Mouse (Mus musculus): ENCODE measurements around the gene Gabpa. TPM values are rescaled to one million over a fixed set of nuclear protein-coding genes. Genes with fewer than 3 reads are reported as not detected.

Gene Gabpa
- total and polyA plus RNA-seq, 3 experiments, result 44.3 to 82.8 (median 77.0) TPM

GRCm38 (mm10) chr16:84864656-84865055 lies 29.9 kb downstream of the Gabpa start:
- Histone ChIP-seq H3K4me2 (ENCODE audit: insufficient read depth, low read depth, poor library complexity, severe bottlenecking) (no peak overlapping the region), H3K36me3 (replicated peaks in 1 of 2; ENCODE audit: control insufficient read depth in 1 of 2, insufficient read depth in 1 of 2, low read length in 1 of 2) (peaks cover 20 to 48% of the 10 kb centered on the region in 2 experiments), H3K9me3 (replicated peaks; ENCODE audit: low read length) (no peaks in the 10 kb centered on the region), H3K27me3 (replicated peaks) (no peaks in the 10 kb centered on the region), H3K27ac (ENCODE audit: insufficient read depth, low read depth) (no peak overlapping the region), H3K9ac (ENCODE audit: insufficient read depth, low read depth) (no peak overlapping the region), H3K4me1 (ENCODE audit: control insufficient read depth in 1 of 2, insufficient read depth in 2 of 2) (peaks cover 0 to 2% of the 10 kb centered on the region in 2 experiments; a peak in 1 of 4 replicates), H3K79me2 (replicated peaks; ENCODE audit: control insufficient read depth, extremely low read depth, insufficient read depth, poor library complexity, severe bottlenecking) (no peaks in the 10 kb centered on the region), H3K4me3 (replicated peaks in 1 of 3; ENCODE audit: low read depth in 2 of 3, low read length in 2 of 3, poor library complexity in 1 of 3) (no peak overlapping the region)
- in situ Hi-C loops (cut with MboI; ENCODE audit: low pct_ligation_motif_present, low pct_unique_long_range_greater_than_20kb, low sequenced_read_pairs) (no loop called here), dilution Hi-C loops (cut with MboI; ENCODE audit: extremely low pct_ligation_motif_present, extremely low pct_unique_long_range_greater_than_20kb, low sequenced_read_pairs) (no loop called here)
- DNase-seq (ENCODE audit: extremely low read depth), result peak; percentile 8
- TF ChIP-seq GABPA (IDR thresholded peaks at IDR 0.05; ENCODE audit: insufficient replicate concordance, low read depth, low read length) (no peak), CTCF (conservative IDR thresholded peaks at IDR 0.05 in 1 of 2, IDR thresholded peaks at IDR 0.05 in 1 of 2; ENCODE audit: low read depth in 2 of 2, low read length in 2 of 2) (no peak), ELF1 (IDR thresholded peaks at IDR 0.05; ENCODE audit: low read depth, low read length) (no peak), HCFC1 (IDR thresholded peaks at IDR 0.05; ENCODE audit: low read depth, low read length) (no peak), ETS1 (conservative IDR thresholded peaks at IDR 0.05; ENCODE audit: low read depth, low read length) (no peak), MYC (IDR thresholded peaks at IDR 0.05; ENCODE audit: low read depth, low read length) (no peak), USF1 (IDR thresholded peaks at IDR 0.05; ENCODE audit: low read depth, low read length) (no peak), SIN3A (IDR thresholded peaks at IDR 0.05; ENCODE audit: low read length) (no peak), JUND (conservative IDR thresholded peaks at IDR 0.05; ENCODE audit: low read depth, low read length) (no peak), MAZ (IDR thresholded peaks at IDR 0.05; ENCODE audit: low read depth, low read length) (no peak), MAX (IDR thresholded peaks at IDR 0.05; ENCODE audit: low read length) (no peak), NRF1 (IDR thresholded peaks at IDR 0.05; ENCODE audit: low read depth, low read length) (no peak), POLR2A (IDR thresholded peaks at IDR 0.05; ENCODE audit: low read depth, low read length) (no peak), CHD1 (IDR thresholded peaks at IDR 0.05; ENCODE audit: low read depth, low read length) (no peak), ZKSCAN1 (IDR thresholded peaks at IDR 0.05; ENCODE audit: borderline replicate concordance, low read depth, low read length) (no peak), EP300 (IDR thresholded peaks at IDR 0.05; ENCODE audit: low read length) (no peak)

- TF ChIP-seq HCFC1 (IDR thresholded peaks at IDR 0.05; ENCODE audit: low read depth, low read length) (no peak), PAX5 (IDR thresholded peaks at IDR 0.05; ENCODE audit: low read length) (no peak)
- DNase-seq (ENCODE audit: extremely low read depth), result no peak
These were observed 39.1 kb downstream of the Gabpa start for GRCm38 (mm10) chr16:84873805-84874204.

More at GRCm38 (mm10) chr16:84873805-84874204, 39.1 kb downstream of the Gabpa start:
- Histone ChIP-seq H3K9me3 (replicated peaks; ENCODE audit: low read length) (no peaks in the 10 kb centered on the region), H3K4me1 (ENCODE audit: control insufficient read depth in 1 of 2, insufficient read depth in 2 of 2) (peaks cover 0 to 6% of the 10 kb centered on the region in 2 experiments; a peak in 1 of 4 replicates), H3K27ac (ENCODE audit: insufficient read depth, low read depth) (no peak overlapping the region), H3K36me3 (replicated peaks in 1 of 2; ENCODE audit: control insufficient read depth in 1 of 2, insufficient read depth in 1 of 2, low read length in 1 of 2) (no peaks in the 10 kb centered on the region), H3K4me2 (ENCODE audit: insufficient read depth, low read depth, poor library complexity, severe bottlenecking) (no peak overlapping the region), H3K27me3 (replicated peaks) (no peaks in the 10 kb centered on the region), H3K4me3 (replicated peaks in 1 of 3; ENCODE audit: low read depth in 2 of 3, low read length in 2 of 3, poor library complexity in 1 of 3) (no peak overlapping the region), H3K9ac (ENCODE audit: insufficient read depth, low read depth) (no peak overlapping the region), H3K79me2 (replicated peaks; ENCODE audit: control insufficient read depth, extremely low read depth, insufficient read depth, poor library complexity, severe bottlenecking) (no peaks in the 10 kb centered on the region)
- dilution Hi-C loops (cut with MboI; ENCODE audit: extremely low pct_ligation_motif_present, extremely low pct_unique_long_range_greater_than_20kb, low sequenced_read_pairs) (no loop called here), in situ Hi-C loops (cut with MboI; ENCODE audit: low pct_ligation_motif_present, low pct_unique_long_range_greater_than_20kb, low sequenced_read_pairs) (no loop called here)
